Mouse (Mus musculus): ENCODE measurements around the gene Htra1.

Htra1 gene

GRCm38 (mm10) chr7:130935421-130935792 lies 504 bp upstream of the Htra1 start:
- DNase-seq (ENCODE audit: low read depth, low spot score), result no peak

GRCm38 (mm10) chr7:130936472-130936951 lies 601 bp downstream of the Htra1 start:
- DNase-seq (ENCODE audit: low read depth, low spot score), result no peak

GRCm38 (mm10) chr7:130937266-130937841 lies 1.4 kb downstream of the Htra1 start:
- no peak for DNase-seq (ENCODE audit: low read depth, low spot score)

- DNase-seq (ENCODE audit: low read depth, low spot score), result no peak
These were observed 2.1 kb downstream of the Htra1 start for GRCm38 (mm10) chr7:130938005-130938404.

- no peak for DNase-seq (ENCODE audit: low read depth, low spot score)
These were observed 3.0 kb downstream of the Htra1 start for GRCm38 (mm10) chr7:130938896-130939295.

- DNase-seq (ENCODE audit: low read depth, low spot score), result no peak
These were observed 4.8 kb downstream of the Htra1 start for GRCm38 (mm10) chr7:130940733-130941132.

GRCm38 (mm10) chr7:130943280-130943895 lies 7.5 kb downstream of the Htra1 start:
- DNase-seq (ENCODE audit: low read depth, low spot score), result no peak

- no peak for DNase-seq (ENCODE audit: low read depth, low spot score)
These were observed 9.0 kb downstream of the Htra1 start for GRCm38 (mm10) chr7:130944766-130945475.

- no peak for DNase-seq (ENCODE audit: low read depth, low spot score)
These were observed 9.8 kb downstream of the Htra1 start for GRCm38 (mm10) chr7:130945730-130946129.

- DNase-seq (ENCODE audit: low read depth, low spot score), result no peak
These were observed 10.4 kb downstream of the Htra1 start for GRCm38 (mm10) chr7:130946303-130946702.

- no peak for DNase-seq (ENCODE audit: low read depth, low spot score)
These were observed 12.8 kb downstream of the Htra1 start for GRCm38 (mm10) chr7:130948563-130949208.

- no peak for DNase-seq (ENCODE audit: low read depth, low spot score)
These were observed 13.4 kb downstream of the Htra1 start for GRCm38 (mm10) chr7:130949331-130949751.

GRCm38 (mm10) chr7:130950482-130950881 lies 14.6 kb downstream of the Htra1 start:
- DNase-seq (ENCODE audit: low read depth, low spot score), result no peak

GRCm38 (mm10) chr7:130951004-130951403 lies 15.1 kb downstream of the Htra1 start:
- no peak for DNase-seq (ENCODE audit: low read depth, low spot score)

GRCm38 (mm10) chr7:130953376-130953775 lies 17.5 kb downstream of the Htra1 start:
- DNase-seq (ENCODE audit: low read depth, low spot score), result no peak

- no peak for DNase-seq (ENCODE audit: low read depth, low spot score)
These were observed 18.3 kb downstream of the Htra1 start for GRCm38 (mm10) chr7:130954177-130954601.

GRCm38 (mm10) chr7:130958551-130958950 lies 22.6 kb downstream of the Htra1 start:
- DNase-seq (ENCODE audit: low read depth, low spot score), result no peak

- no peak for DNase-seq (ENCODE audit: low read depth, low spot score)
These were observed 24.0 kb downstream of the Htra1 start for GRCm38 (mm10) chr7:130959868-130960267.

GRCm38 (mm10) chr7:130961429-130961828 lies 25.5 kb downstream of the Htra1 start:
- no peak for DNase-seq (ENCODE audit: low read depth, low spot score)

- no peak for DNase-seq (ENCODE audit: low read depth, low spot score)
These were observed 28.8 kb downstream of the Htra1 start for GRCm38 (mm10) chr7:130964686-130965085.

- DNase-seq (ENCODE audit: low read depth, low spot score), result no peak
These were observed 29.5 kb downstream of the Htra1 start for GRCm38 (mm10) chr7:130965396-130965795.

GRCm38 (mm10) chr7:130965909-130966365 lies 30.0 kb downstream of the Htra1 start:
- DNase-seq (ENCODE audit: low read depth, low spot score), result no peak

Measured in WW6 (cell line).